Mouse (Mus musculus): Measurements from ENCODE around the gene Acox2. TPM values are rescaled to one million over a fixed set of nuclear protein-coding genes. Genes with fewer than 3 reads are reported as not detected.

Acox2 gene
- polyA plus RNA-seq (2014; fragmentation: Illumina TruSeq; extraction: RNeasy Lipid Tissue Mini Kit (QIAGEN cat#74804); ENCODE audit: insufficient read depth, low read depth, low replicate concordance): 4.7 TPM

GRCm38 (mm10) chr14:8259166-8259565 is at the start of gene Acox2:
Gene Acox2, minus strand, starts transcription at chr14:8259353.

GRCm38 (mm10) chr14:8213803-8214224 is 45.3 kb downstream of the Acox2 start, which contains the start of gene Kctd6:
Gene Kctd6, plus strand, starts transcription at chr14:8214140.

Other genes starting within 250 kb of the Acox2 start
- 29.2 TPM for gene Rpp14, start 179.0 kb downstream of the Acox2 start, polyA plus RNA-seq (2014; fragmentation: Illumina TruSeq; extraction: RNeasy Lipid Tissue Mini Kit (QIAGEN cat#74804); ENCODE audit: insufficient read depth, low read depth, low replicate concordance)
- gene Pxk, start 161.1 kb downstream of the Acox2 start, polyA plus RNA-seq (2014; fragmentation: Illumina TruSeq; extraction: RNeasy Lipid Tissue Mini Kit (QIAGEN cat#74804); ENCODE audit: insufficient read depth, low read depth, low replicate concordance): 21.8 TPM
- 77.2 TPM for gene Pdhb, start 86.3 kb downstream of the Acox2 start, polyA plus RNA-seq (2014; fragmentation: Illumina TruSeq; extraction: RNeasy Lipid Tissue Mini Kit (QIAGEN cat#74804); ENCODE audit: insufficient read depth, low read depth, low replicate concordance)
- 9.8 TPM for gene Kctd6, start 45.2 kb downstream of the Acox2 start, polyA plus RNA-seq (2014; fragmentation: Illumina TruSeq; extraction: RNeasy Lipid Tissue Mini Kit (QIAGEN cat#74804); ENCODE audit: insufficient read depth, low read depth, low replicate concordance)
- gene Fam107a, start 58.7 kb upstream of the Acox2 start, polyA plus RNA-seq (2014; fragmentation: Illumina TruSeq; extraction: RNeasy Lipid Tissue Mini Kit (QIAGEN cat#74804); ENCODE audit: insufficient read depth, low read depth, low replicate concordance): 7.4 TPM
- gene Oit1, start 119.4 kb upstream of the Acox2 start, polyA plus RNA-seq (2014; fragmentation: Illumina TruSeq; extraction: RNeasy Lipid Tissue Mini Kit (QIAGEN cat#74804); ENCODE audit: insufficient read depth, low read depth, low replicate concordance): 2.7 TPM